Mouse (Mus musculus): ENCODE data around the gene Gm9736. TPM values are rescaled to one million over a fixed set of nuclear protein-coding genes. Genes with fewer than 3 reads are reported as not detected.

Gm9736 gene
- polyA plus RNA-seq, 1 experiment: not detected

Other genes with a start within 250 kb of the Gm9736 start
- 5.4 and 11.1 TPM in 2 replicates for gene Fam207a, start 235.6 kb downstream of the Gm9736 start, polyA plus RNA-seq (2012; ENCODE audit: insufficient read depth, insufficient read length, missing spikeins)
- 4.3 and 4.4 TPM in 2 replicates for gene Itgb2, start 221.1 kb downstream of the Gm9736 start, polyA plus RNA-seq (2012; ENCODE audit: insufficient read depth, insufficient read length, missing spikeins)
- 88.8 and 92.4 TPM in 2 replicates for gene Pttg1ip, start 169.6 kb downstream of the Gm9736 start, polyA plus RNA-seq (2012; ENCODE audit: insufficient read depth, insufficient read length, missing spikeins)
- 58.1 and 84.9 TPM in 2 replicates for gene Sumo3, start 145.3 kb downstream of the Gm9736 start, polyA plus RNA-seq (2012; ENCODE audit: insufficient read depth, insufficient read length, missing spikeins)
- 16.0 and 45.5 TPM in 2 replicates for gene Gm49325, start 145.2 kb downstream of the Gm9736 start, polyA plus RNA-seq (2012; ENCODE audit: insufficient read depth, insufficient read length, missing spikeins)
- gene Ube2g2, start 129.1 kb downstream of the Gm9736 start, polyA plus RNA-seq (2012; ENCODE audit: insufficient read depth, insufficient read length, missing spikeins): 23.3 and 26.1 TPM in 2 replicates
- not detected in 2 replicates for gene Tspear, start 64.8 kb downstream of the Gm9736 start, polyA plus RNA-seq (2012; ENCODE audit: insufficient read depth, insufficient read length, missing spikeins)
- gene Gm19402, start 60.6 kb downstream of the Gm9736 start, polyA plus RNA-seq (2012; ENCODE audit: insufficient read depth, insufficient read length, missing spikeins): not detected in 2 replicates
- gene Gm9508, start 54.1 kb downstream of the Gm9736 start, polyA plus RNA-seq (2012; ENCODE audit: insufficient read depth, insufficient read length, missing spikeins): not detected in 2 replicates
- not detected in 2 replicates for gene Gm10272, start 44.7 kb downstream of the Gm9736 start, polyA plus RNA-seq (2012; ENCODE audit: insufficient read depth, insufficient read length, missing spikeins)
- not detected in 2 replicates for gene Gm10024, start 39.9 kb downstream of the Gm9736 start, polyA plus RNA-seq (2012; ENCODE audit: insufficient read depth, insufficient read length, missing spikeins)
- not detected in 2 replicates for gene Gm10142, start 35.5 kb downstream of the Gm9736 start, polyA plus RNA-seq (2012; ENCODE audit: insufficient read depth, insufficient read length, missing spikeins)
- not detected in 2 replicates for gene Krtap12-1, start 30.8 kb downstream of the Gm9736 start, polyA plus RNA-seq (2012; ENCODE audit: insufficient read depth, insufficient read length, missing spikeins)
- not detected in 2 replicates for gene Gm10100, start 24.9 kb downstream of the Gm9736 start, polyA plus RNA-seq (2012; ENCODE audit: insufficient read depth, insufficient read length, missing spikeins)
- gene Gm18596, start 8.7 kb downstream of the Gm9736 start, polyA plus RNA-seq (2012; ENCODE audit: insufficient read depth, insufficient read length, missing spikeins): not detected in 2 replicates
- gene Gm3233, start 8.3 kb upstream of the Gm9736 start, polyA plus RNA-seq (2012; ENCODE audit: insufficient read depth, insufficient read length, missing spikeins): not detected in 2 replicates
- gene Gm3238, start 20.0 kb upstream of the Gm9736 start, polyA plus RNA-seq (2012; ENCODE audit: insufficient read depth, insufficient read length, missing spikeins): not detected in 2 replicates
- gene Gm7138, start 25.6 kb upstream of the Gm9736 start, polyA plus RNA-seq (2012; ENCODE audit: insufficient read depth, insufficient read length, missing spikeins): not detected in 2 replicates
- gene Gm3250, start 31.2 kb upstream of the Gm9736 start, polyA plus RNA-seq (2012; ENCODE audit: insufficient read depth, insufficient read length, missing spikeins): not detected in 2 replicates
- gene Gm7137, start 36.8 kb upstream of the Gm9736 start, polyA plus RNA-seq (2012; ENCODE audit: insufficient read depth, insufficient read length, missing spikeins): not detected in 2 replicates
- gene Gm9639, start 43.7 kb upstream of the Gm9736 start, polyA plus RNA-seq (2012; ENCODE audit: insufficient read depth, insufficient read length, missing spikeins): not detected in 2 replicates
- not detected in 2 replicates for gene Gm19668, start 47.8 kb upstream of the Gm9736 start, polyA plus RNA-seq (2012; ENCODE audit: insufficient read depth, insufficient read length, missing spikeins)
- gene Gm9507, start 60.5 kb upstream of the Gm9736 start, polyA plus RNA-seq (2012; ENCODE audit: insufficient read depth, insufficient read length, missing spikeins): not detected in 2 replicates
- gene Gm2696, start 63.3 kb upstream of the Gm9736 start, polyA plus RNA-seq (2012; ENCODE audit: insufficient read depth, insufficient read length, missing spikeins): not detected in 2 replicates
- not detected in 2 replicates for gene Krtap10-4, start 75.7 kb upstream of the Gm9736 start, polyA plus RNA-seq (2012; ENCODE audit: insufficient read depth, insufficient read length, missing spikeins)
- gene Krtap10-10, start 84.6 kb upstream of the Gm9736 start, polyA plus RNA-seq (2012; ENCODE audit: insufficient read depth, insufficient read length, missing spikeins): not detected in 2 replicates
- gene Gm36176, start 95.4 kb upstream of the Gm9736 start, polyA plus RNA-seq (2012; ENCODE audit: insufficient read depth, insufficient read length, missing spikeins): not detected in 2 replicates
- gene Gm10318, start 101.5 kb upstream of the Gm9736 start, polyA plus RNA-seq (2012; ENCODE audit: insufficient read depth, insufficient read length, missing spikeins): not detected in 2 replicates
- gene Gm3285, start 110.6 kb upstream of the Gm9736 start, polyA plus RNA-seq (2012; ENCODE audit: insufficient read depth, insufficient read length, missing spikeins): not detected in 2 replicates
- gene Lrrc3, start 151.2 kb upstream of the Gm9736 start, polyA plus RNA-seq (2012; ENCODE audit: insufficient read depth, insufficient read length, missing spikeins): 0.33 TPM in 1 of 2 replicates, not detected in the other
- 0.63 TPM in 1 of 2 replicates, not detected in the other for gene Trpm2, start 219.2 kb upstream of the Gm9736 start, polyA plus RNA-seq (2012; ENCODE audit: insufficient read depth, insufficient read length, missing spikeins)
- gene 1810043G02Rik, start 227.2 kb upstream of the Gm9736 start, polyA plus RNA-seq (2012; ENCODE audit: insufficient read depth, insufficient read length, missing spikeins): 16.0 and 16.4 TPM in 2 replicates